Mouse (Mus musculus) cerebellum, adult 18-20 months (tissue): ENCODE data around the gene Nadk2.

Experiments
- DNase-seq, 2 experiments: peaks; one replicate each; pipeline ENCODE4 v3.0.0; 2021

Gene Nadk2

DNA sequence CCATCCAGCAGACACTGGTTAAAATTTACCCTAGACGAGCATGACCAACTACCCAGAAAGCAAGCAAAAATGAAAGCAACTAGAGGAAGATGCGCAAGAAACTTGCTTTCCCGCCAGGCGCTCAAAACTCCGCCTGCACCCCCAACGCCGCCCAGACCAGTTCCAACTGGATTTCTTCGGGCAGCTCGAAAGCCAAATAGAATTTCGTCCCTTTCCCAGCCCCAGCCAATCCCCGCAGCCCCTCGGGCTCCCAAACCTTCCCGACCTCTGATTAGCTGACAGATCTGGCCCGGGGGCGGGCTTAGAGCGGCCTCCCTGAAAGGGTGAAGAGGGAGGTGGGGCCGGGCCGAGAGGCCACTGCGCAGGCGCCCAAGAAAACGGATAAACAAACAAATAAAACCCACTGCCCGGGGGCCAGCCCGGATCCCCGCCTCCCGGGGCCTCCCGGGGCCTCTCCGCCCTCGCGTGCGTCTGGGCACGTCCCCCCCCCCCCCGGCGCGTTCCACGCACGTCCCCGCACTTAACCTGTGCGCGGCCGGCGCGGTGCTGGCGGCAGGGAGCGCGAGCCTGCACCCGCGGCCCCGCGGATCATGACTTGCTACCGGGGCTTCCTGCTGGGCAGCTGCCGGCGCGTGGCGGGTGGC is at the start of gene Nadk2:
Nadk2 (plus strand) TSS at position 349 of the 644 bp plus-strand sequence.
- peak; percentile 98 to 99 for DNase-seq

DNA sequence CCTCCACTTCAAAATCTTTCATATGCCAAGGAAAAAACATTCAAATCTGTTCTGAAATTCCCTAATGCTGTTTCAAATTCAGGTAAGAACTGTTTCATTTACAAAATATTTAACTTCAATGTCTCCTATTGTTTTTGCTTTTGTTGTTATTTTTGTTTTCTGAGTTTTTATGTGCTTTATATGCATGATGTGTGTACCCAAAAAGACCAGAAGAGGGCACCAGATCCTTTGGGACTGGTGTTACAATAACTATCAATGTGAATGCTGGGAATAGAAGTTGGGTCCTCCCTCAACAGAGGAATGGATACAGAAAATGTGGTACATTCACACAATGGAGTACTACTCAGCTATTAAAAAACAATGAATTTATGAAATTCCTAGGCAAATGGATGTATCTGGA is 15.4 kb upstream of the Nadk2 start:
- DNase-seq: no peak

DNA sequence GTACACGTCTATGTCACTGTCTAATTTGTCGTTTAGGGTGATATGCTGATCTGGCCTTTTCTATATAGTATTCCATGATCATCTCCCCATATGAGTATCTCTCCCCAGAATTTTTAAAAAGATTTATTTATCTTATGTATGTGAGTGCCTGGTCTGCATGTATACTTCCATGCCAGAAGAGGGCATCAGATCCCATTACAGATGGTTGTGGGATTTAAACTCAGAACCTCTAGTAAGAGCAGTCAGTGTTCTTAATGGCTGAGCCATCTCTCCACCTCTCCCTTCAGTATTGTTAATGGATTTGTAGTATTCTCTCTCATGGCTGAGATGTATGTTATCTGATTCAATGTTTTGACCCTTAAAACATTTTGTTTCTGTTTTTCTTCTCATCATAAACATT is 11.2 kb upstream of the Nadk2 start:
- no peak for DNase-seq

DNA sequence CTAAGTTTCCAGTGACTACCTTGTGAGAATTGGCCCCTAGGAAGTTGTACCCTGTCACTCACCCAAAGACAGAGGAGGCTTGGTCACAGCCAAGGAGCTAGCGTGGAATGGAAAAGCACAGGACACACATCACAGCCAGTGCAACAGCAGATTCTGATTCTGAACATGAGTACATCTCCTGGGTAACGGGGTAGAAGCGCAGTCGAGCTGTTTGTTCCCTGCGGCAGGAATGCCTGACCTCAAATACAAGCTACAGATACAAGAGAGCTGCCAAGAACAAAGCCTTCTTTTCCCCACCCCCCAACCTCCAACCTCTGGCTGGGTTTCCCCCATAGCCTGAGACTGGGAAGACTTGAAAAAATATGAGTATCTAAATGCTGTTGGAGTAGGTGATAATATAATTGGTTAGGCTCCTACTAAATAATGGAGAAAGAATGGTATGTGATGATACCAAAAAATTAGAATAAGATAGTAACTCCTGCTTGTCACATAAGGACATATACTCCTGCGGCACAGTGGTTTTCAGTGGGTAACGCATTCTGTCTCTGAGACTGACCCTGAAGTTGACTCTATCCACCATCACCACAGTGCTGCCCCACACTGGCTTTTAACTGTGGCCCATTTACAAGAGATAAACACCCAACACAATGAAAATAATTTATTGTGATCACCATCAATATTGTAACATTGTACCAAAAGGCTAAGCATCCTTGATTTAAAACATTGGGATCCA is 9.7 kb upstream of the Nadk2 start:
- peak in 1 of 2 experiments; percentile 26 for DNase-seq

DNA sequence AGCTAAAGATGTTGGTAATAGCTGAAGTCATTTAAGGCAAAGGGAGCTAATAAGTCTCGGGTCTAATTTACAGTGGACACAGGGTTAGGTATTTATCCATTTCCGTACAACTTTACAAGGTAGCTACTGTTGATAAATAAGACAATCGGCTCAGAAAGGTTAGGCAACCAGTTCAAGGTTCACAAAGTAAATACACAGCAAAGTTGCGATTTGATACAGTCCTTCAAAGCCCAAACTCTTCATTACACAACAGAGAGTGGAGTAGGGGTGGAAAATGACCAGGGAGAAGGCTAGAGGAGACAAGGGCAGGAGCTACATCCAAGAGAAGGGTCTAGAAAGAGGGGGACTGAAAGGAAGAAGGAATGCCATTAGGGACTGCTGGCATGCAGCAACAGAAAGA is 2.2 kb upstream of the Nadk2 start:
- DNase-seq: no peak

DNA sequence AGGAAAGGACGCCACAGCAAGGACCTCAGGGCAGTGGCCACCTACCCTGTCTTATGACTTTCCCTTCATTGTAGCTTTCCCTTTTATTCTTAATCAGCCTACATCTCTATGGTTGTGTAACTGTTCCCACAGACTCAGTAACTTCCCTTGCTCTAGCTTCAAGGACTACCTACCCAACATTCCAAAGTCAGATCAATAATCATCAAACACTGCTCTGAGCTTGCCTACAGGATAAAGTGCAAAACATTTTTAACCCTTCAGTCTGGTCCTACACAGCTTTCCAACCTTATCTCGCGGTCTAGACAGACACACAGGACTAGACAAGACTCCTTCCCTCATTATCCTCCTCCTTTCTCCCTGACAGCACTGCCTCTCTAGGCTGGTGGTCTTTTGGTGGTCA is 707 bp upstream of the Nadk2 start:
- DNase-seq: no peak

DNA sequence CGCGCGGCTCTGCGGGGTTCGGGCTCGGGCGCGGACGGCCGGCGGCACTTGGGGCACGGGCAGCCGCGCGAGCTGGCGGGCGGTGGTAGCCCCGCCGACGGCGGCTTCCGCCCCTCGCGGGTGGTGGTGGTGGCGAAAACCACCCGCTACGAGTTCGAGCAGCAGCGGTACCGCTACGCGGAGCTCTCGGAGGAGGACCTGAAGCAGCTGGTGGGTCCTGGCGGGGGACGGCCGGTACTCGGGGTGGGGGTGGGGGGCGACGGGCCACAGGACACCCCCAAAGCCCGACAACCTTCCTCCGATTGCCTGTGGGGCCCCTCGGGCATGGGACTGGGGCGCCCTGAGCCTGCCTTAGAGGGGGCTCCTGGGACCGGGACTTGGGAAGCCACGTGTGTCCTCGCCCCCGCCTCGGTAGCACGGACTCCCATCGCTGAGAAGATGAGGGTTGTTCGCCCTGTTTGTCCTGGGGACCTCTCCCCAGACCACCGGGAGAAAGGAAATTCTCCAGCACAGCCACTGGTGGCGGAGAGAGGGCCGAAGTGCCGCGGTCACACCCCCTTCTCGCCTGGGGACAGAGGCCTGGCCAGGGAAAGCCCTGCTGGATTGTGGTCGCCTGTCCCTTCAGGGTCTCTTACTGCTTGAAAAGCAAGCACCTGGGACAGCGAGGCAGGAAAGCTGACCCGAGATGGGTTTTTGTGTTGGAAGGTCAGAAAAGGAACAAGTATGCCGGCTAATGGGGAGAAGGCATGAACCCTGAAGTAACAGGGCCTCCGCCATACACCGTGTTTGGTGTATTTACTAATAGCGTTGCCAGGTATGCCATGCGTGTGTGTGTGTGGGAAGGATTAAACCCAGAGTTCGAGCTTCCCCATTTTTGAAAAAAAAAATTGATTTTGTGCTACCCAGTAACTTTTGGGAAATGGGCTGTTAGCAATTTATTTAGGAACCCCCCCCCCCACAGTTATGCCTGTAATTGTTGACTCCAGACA is 790 bp downstream of the Nadk2 start:
- peak; percentile 47 to 55 for DNase-seq

DNA sequence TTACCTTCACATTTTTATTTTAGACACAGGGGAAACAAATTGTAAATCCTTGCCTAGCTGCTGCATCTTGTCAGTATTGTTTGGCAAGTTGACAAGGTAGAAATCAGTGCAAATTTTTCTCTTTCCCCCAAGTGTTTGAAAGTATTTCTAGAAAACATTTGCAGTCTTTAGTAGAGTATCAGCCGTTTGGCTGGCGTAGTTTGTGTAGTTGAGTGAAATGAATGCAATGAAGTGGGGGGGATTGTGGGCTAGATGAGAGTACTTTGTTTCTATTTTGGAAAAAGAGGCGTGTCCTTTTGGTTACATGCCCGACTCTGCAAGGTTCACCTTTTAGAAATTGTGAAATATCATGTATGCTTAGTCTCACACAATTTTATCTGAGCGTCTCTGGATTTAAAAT is 1.6 kb downstream of the Nadk2 start:
- no peak for DNase-seq

DNA sequence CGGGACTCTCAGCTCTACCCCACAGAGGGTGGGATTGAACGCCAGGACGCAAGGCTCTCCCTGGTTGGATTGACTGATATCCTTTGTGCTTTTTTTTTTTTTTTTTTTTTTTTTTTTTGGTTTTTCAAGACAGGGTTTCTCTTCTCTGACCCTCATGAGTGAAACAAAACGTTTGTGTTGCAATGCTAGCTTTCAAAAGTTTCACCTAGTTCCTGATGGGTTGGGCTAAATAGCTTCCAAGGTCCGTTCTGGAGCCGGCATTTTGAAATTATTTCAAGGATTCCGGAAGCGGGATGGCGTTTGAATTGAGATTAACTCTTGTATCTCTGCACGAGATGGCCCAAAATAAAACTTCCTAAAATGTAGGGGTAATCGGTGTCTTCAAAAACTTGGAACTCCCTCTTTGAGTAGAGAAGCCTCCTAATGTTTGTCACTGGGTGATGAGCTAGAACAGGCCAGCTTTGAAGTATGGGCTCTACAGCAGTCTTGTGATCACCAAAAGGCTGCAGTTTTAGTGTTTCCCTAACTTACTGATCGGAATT is 2.1 kb downstream of the Nadk2 start:
- no peak for DNase-seq

DNA sequence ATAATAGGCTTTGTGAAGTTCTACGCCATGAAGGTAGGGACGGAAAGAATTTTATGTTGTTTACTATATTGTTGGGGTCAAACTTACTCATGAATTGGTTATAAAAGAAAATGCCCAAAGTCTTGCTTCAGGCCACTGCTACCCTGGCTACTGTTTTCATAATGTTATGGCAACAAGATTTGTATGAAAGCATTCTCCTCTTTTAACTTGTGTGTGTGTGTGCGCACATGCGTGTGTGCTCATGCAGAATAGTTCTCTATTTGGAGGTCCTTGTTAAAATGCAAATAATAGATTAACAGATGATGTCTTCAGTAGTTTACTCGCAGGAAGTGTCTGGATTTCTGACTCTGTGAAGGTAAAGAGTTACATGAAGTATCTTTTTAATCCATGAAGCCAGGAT is 2.6 kb downstream of the Nadk2 start:
- DNase-seq: no peak

DNA sequence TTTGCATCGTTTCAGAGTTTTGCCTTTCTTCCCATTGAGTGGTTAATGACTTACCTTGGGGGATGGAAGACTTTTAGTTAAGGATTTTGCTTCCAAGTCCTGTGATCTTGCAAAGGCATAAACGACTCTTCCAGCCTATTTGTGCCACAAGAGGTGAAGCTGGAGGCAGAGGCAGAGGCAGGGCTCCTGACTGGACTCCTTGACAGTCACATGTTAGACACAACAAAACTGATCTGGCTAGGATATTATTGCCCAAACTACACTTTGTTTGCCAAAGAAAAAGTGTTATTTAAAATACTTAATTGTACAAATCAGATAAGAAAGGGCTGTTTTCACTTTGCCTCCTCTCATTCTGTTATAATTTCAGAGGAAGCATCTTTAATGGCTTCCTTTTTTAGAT is 3.1 kb downstream of the Nadk2 start:
- no peak for DNase-seq

DNA sequence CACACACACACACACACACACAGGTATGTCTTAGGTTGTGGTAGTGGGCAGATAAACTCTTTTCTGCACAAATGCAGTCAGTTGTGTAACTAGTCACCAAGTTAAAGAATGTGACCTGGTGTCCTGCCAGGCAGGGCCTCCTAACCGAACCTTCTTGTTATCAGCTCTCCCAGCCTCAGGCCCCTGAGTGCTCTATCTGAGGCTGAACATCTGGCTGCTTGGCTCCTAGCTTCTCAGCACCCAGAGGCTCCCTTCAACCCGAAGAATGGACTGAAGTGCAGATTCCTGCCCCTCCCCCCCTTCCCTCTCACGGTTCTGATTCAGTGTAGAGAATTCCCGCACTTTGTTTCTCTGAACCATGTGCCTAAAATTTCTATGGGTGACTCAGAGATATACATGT is 3.6 kb downstream of the Nadk2 start:
- DNase-seq: no peak

DNA sequence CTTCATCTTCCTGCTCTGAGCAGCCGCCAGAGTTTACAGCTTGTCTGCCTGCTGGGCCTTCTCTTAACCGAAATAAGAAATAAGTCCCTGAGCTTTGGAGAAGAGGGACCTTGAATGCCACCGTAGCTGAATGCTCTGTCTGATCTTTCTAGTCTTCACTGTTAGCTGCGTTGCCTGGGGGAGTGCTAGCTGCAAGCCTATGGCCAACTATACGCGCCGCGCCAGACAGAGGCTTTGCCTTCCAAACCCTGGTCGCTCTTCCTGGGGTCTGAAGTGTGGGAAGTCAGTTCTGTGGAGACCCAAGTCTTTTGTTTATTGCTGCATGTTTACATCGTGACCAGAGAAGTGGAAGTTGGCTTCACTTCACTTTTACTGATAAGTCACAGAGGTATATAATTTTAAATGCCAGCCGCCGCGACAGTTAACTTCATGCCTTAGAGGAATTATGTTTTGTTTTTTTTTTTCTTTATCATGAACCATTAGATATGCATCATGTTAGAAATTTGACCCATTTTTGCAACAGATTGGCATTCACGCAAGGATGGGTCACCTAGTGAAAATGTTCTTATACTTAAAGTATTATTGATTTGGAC is 4.6 kb downstream of the Nadk2 start:
- DNase-seq: no peak

DNA sequence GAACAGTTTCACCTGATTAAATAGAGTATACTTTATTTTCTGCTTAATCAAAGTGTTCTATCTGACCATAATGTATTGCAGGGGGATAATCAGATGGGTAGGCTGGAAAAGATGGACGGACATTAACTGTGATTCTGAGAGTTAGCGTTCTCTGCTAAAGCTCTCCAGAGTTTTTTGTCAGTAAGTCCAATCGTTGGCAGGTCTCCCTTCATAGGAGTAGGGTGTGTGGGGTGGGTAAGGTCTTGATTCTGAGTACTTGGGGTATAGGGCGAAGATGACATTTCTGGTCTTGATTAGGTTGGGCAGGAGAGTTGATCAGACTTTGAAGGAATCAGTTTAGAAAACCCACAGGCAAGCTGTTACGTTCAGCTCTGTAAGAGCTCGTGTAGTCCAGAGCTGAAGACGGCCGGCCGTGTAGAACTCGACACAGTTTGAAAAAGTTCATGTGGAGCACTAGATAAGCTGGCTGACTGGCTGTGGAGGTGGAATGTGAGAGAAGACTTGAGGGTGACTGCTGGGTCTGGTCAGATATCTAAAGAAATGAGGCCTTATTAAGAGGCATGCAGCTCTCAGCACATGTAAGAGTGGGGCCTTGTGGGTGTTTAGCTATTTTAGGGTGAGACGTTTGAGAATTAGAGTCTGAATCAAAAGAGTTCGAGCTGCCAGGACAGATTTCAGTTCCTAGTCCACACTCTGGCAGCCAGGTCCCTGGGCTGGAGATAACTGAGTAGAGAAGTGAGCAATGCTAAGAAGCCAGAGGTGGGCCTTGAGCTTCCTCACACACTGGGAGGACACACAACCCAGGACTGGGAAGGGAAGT is 7.6 kb downstream of the Nadk2 start:
- no peak for DNase-seq

DNA sequence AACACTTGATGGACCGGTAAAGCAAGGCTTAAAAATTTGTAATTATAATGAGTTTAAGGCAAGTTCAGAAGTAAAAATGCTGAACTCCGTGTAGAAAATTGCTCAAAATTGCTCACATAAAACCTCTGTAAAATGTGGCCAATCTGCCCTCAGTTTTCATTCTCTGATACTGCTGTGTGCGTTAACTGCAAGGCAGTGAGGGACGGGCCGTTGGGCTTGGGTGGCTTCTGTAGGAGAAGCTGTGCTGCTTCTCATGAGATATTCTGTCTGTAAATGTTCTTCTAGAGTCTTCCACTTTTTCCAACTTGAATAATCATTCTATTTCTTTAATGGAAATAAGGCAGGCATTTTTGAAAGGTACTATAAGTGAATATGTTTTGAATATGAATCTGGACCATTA is 8.6 kb downstream of the Nadk2 start:
- no peak for DNase-seq

DNA sequence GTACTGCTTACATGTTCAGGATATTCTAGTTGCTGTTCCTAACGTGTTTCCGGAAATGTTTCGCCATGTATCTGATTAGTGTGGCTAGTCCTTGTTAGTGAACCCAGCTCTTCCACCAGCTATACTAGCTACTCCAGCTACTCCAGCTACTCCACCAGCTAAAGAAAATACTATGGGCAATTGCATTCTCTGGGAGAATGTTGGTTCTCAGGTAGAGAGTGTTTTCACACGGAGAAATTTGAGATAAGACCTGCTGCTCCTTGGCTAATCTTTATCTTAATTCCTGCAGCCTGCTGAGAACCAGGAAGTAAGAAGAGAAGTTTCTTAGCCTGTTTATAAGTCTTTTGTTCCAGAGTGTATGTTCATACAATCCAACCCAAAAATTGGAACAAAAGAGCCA is 9.1 kb downstream of the Nadk2 start:
- no peak for DNase-seq

DNA sequence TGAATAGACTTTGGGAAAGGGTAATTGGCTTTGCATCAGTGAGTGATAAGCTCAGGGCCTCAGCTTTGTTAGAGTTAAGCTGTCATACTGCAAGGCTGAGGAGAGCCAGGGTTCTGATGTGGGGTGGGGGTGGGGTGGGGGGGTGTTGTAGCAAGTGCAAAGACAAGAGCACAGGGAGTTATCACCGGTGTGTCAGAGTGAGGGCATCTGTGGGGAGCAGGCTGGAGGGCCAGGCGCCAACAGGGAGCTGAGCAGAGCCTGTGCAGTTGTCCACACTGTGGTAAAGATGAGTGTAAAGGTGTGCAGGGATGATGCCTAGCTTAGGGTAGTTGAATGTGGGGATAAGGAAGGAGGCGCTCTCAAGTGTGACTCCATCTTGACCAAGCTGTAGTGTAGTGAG is 10.2 kb downstream of the Nadk2 start:
- no peak for DNase-seq

DNA sequence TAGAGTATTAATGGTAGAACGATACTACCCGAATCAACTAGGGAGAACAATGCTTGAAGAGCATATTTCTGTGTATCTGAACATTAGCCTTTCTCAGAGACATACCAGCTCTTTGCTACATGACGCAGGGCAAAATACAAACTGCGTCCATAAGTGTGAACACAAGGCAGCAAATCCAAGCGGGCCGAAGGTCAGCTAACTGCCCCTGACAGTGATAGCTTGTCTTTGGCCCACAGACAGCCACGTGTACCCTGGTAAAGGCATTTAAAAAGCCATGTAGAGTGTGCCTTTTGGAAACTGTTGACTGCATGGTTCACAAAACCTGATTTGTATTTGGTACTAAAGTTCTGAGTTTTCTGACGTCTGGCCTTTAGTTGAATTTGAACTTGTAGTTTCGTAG is 11.7 kb downstream of the Nadk2 start:
- no peak for DNase-seq

DNA sequence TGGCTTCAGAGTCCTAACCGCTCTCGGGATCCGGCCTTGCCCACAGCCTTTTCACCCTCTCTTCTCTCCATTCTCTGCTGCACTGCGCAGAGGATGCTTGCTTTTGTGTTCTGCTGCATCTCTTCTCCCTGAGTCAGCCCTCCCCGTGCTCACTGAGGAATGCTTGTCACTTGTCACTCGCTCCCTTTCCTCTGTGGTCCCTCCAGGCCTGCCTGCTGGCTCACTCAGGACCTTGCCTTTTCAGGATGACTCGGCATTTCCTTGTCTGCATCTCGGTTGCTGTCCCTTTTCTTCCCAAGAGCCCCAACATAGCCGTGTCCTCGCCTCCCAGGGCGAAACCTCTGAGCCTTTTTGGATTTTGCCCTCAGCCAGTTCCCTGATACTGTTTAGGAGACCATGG is 15.8 kb downstream of the Nadk2 start:
- DNase-seq: no peak

DNA sequence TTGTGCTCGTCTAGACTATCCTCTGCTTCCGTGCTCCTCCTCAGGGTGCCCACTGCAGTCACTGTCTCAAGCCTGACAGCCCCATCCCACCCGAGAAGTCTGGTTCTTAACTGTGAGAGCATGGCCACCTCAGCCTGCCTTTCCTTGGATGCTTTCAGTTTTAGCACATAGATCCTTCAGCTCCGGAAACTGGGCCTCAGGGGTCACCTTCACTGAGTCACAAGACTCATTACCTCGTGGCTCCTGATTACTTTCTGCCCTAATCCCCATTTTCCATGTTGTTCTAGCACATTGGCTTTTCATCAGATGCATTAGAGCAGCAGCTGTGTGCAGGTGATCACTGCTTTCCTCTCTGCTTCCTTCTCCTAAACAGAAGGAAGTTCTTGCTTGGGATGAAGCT is 16.4 kb downstream of the Nadk2 start:
- no peak for DNase-seq

DNA sequence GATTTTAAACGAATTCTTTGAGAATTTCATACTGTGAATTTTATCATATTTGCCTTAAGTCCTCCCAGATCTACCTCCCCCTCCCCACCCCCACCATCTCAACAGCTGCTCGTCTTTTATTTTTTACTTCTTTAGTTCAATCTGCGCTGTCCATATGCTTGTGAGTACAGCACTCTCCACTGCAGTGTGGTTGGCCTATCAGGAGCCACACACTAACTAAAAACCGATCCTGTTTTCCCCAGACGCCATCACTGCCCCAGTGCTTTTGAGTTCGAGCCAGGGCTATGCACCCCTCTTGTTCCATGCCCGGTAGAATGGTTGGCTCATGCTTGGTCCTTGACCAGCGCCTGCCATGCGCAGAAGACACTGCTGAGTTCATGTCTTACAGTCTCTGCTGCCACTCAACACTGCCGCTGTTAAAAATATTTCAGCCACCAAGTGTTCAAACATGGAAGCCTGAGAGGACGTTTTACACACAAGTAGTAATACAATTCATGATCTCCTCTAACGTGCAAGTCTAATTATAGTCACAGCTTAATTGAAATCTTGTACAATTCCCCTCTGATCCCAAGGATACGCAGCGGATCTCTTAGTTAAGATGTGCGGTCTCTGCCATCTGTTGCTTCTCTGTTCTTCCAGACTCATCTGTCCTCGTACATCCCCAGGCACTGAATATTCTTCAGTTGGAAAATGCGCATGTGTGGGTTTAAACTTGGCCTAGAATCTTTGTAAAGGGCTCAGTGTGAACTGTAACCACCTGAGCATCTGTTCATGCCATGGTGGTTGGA is 17.0 kb downstream of the Nadk2 start:
- no peak for DNase-seq
